Mouse (Mus musculus): ENCODE results near the gene Lingo1. TPM values are rescaled to one million over a fixed set of nuclear protein-coding genes. Genes with fewer than 3 reads are reported as not detected.

The Lingo1 gene
- total RNA-seq, 4 experiments from 2014 or later: 330 to 366 (median 356) TPM

DNA sequence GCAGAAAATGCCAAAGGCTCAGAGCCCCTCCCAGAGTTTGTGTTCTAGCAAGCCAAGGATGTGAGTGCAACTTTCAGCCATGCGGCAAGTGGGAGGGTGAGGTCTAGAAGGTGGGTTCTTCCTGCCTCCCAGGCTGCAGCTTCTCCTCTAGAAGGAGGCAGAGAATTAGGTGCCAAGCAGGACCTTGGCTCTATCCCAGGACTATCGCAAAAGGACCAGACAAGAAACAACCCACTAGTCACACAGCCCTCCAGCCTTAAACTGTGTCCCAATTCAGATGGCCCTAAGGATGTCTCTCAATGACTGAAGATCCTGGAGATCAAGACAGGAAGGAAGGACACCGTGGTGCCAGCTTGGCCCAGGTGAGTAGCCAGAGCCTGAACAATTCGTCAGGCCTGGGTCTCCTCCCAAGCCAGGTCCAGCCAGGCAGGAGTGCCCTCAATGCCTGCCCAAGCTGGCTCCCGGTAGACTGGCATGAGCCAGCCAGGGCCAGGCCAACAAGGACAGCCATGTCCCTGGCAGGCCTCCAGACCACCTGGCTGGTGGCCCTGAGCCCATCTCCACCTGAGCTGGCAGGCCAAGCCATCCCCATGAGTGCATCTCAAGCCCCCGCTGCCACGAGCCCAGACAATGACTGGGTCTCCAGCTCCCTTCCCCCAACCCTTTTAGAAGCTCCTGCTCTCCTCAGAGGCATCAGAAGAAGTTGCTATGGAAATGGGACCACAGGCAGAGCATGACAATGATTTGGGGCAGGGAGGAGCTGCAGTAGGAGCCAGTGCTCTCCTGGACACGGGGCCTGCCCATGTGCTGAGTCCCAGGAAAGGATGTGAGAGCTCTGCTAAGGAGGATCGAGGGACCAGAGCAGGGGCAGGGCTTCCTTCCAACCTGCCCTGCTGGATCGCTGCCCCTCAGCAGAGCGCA, 19.1 kb downstream of the Lingo1 start:
- peak in 1 of 2 experiments; percentile 63 for DNase-seq (ENCODE audit: low spot score in 2 of 2)

DNA sequence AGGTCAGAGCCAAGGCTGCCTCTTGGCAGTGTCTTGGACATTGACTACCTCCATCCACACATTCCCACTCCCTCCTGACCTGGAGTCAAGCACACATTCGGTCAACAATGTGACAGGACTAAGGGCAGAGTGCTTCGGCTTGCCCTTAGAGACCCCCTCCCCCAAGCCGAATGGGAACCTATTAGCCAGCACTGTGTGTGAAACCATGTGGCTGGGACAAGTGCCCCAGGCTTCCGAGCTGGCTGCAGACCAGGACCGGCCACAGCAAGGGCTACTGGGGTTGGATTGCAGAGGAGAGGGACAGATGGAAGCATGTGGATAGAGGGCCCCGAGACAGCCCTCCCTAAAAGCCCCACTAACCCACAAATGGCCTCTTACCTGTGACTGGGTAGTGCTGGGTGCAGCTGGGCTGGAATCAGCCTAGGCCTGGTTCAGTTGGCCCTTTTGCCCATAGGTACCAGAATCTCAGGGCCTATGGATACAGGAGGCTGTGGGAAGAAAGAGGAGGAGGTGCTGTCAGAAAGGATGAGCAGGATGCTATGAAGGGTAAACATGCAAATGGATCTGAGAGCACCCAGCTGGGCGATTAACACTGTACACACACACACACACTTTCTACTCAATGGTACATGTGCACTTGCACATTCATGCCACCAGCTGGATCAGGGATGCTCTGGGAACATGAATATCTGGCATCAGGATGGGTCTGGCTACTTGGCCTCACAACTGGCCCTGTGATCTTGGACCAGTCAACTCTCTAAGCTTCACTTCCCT, 20.9 kb downstream of the Lingo1 start:
- no peak for DNase-seq (ENCODE audit: low spot score in 2 of 2)

DNA sequence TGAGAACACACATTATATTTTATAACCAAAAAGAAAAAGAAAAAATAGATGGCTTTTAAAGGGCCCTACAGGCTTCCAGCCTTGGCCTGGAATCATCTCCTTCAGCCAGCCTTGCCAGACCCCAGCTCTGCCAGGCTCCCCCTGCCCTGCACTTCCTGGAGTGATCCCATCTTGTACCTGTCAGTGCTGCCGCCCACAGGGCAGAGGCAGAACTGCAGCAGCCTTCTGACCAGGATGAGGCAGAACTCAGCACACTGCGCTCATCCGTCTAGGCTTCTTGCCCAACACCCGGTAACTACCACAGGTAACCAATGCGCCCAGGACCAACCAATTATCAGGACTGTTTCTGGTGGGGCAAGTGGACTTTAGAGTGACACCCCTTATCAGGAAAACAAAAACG, 22.0 kb downstream of the Lingo1 start:
- DNase-seq (ENCODE audit: low spot score in 2 of 2): peak in 1 of 2 experiments; percentile 34

DNA sequence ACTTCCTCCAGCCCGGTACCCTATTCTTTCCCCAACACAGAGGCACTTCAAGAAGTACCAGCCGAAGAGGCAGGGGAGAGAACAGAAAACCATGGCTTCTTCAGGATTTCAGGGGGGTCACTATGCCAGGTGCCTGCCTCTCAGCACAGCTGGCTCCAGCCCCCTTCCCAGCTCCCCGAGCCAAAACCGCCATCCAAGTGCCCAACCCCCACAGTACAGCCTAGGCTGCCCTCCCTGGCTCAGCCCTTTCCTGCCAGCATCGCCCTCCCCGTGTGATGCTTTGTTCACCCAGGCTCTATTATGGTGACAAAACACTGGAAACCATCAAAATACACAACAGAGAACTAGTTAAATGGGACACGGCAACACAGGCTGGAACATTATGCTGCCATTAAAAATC, 22.6 kb downstream of the Lingo1 start:
- DNase-seq (ENCODE audit: low spot score in 2 of 2): no peak

DNA sequence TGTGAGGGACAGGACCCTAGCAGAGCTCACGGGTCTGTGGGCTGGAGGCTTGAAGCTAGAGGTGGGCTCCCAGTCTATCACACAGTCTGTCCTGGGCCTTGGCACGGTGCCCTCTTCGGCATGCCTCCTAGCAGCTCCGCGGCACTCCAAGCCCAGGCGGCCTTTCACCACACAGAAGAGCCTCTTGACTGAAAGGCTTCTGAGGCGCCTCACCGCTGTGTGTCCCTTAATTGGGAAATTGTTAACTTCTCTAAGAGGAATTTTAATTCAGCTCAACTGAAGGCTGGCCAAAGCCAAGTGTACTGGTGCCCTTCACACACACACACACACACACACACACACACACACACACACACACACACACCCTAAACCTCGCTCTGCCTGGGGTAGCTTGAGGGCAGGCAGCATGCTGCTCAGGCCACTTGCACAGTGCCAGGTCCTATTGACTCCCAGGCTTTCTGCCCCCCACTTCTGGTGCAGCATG, 28.6 kb downstream of the Lingo1 start:
- DNase-seq (ENCODE audit: low spot score in 2 of 2): no peak

DNA sequence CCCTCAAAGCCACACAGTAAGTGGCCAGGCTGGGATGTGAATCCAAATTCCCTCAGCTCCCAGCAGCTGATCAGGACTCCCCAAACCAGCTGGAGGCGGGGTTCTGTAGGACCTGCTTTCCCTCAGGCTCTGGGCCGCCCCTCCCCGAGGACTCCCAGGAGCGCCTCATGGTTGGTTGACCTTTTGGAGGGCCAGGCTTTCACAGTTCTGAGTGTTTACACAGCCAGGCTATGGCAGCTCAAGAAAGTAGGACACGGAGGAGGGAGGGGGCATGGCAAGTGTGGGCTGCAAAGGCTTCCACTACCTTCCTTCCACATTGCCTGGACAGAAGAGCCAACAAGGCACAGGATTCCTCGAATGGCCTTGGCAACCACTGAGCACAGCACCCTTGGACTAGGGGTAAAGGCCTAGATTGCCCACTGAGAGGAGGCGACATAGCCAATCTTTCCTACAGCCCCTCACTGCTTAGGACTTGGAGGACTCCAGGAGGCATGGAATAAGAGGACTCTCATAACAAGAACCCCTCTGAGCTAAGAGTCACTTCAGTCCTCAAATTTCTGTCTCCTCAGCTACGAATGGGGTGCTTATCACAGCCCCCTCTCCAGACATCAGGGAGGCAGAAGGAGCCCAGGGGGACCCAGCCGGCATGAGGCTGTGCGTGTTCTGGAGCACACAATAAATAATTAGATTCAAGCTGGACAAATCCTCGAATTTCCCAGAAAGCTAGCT, 29.5 kb downstream of the Lingo1 start:
- DNase-seq (ENCODE audit: low spot score in 2 of 2): no peak

DNA sequence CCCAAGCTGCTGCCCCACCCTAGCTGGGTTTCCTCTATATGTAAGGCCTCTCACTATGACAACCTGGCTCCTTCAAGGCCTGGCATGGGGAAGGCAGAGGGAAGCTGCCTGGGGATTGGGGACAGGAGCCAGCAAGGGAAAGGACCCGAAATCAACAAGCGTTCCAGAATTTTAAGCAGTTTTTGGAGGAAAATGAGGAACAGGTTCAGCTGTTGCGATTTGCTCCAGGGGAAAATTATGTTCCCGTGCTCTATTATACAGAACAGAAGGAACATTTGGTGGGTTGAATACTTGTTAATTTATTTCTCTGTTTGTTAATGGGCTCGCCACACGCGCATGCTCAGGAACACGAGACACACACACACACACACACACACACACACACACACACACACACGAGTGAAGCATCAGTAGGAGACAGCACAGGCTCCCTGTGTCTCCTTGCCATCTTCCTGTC, 34.1 kb downstream of the Lingo1 start:
- DNase-seq (ENCODE audit: low spot score in 2 of 2): no peak

DNA sequence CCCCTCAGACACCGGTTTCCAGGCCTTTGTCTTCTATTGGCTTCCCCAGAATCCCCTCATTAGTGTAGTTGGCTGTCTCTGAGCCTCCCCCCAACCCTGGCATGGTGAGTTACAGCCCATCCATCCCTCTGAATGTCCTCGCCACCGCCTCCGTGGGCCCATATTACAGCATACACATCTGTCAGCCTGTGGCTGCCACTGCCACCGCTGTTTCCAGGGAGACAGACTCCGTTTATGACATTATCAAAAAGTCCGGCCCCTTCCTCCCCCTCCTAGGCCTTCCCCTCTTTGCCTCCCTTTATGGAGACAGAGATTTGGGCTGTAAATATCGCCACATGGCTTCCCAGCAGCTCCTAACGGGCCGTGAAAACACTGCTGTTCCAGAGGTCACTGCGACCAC, 38.5 kb downstream of the Lingo1 start:
- DNase-seq (ENCODE audit: low spot score in 2 of 2): no peak

DNA sequence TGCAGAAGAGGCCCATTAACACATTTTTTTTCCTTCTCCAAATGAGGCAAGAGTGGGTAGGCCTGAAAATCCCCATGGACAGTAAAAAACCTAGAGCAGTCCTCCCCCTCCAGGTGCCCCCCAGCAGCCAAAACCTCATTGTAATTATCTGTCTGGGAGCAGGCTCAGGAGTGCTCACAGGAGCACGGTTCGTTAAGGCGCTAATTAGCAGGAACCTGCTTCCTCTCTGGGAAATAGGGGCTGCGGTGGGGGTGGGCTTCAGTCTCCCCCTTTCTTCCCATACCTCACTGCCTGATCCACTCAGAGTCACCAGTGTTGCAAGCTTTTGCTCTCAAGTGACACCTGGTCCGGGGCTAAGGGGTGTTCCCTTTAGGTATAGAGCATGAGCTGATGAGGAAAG, 41.1 kb downstream of the Lingo1 start:
- no peak for DNase-seq (ENCODE audit: low spot score in 2 of 2)

DNA sequence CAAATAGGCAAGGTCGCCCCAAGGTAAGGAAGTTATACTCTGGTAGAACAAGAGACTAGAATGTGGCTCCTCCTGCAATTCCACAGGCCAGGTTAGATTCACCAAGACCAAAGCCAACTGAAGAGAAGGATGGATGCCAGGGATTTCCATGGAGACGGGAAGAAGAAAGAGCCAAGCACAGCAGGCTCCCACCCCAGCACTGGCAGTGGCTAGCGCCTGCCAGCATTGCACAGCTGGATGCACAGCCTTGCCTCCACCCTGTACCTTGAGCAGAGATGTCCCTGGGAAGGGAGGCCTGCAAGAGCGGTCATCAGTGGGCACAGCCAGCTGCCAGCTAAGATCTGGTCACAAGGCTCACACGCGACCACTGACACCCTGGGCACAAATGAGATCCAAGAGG, 42.9 kb downstream of the Lingo1 start:
- DNase-seq (ENCODE audit: low spot score in 2 of 2): no peak

DNA sequence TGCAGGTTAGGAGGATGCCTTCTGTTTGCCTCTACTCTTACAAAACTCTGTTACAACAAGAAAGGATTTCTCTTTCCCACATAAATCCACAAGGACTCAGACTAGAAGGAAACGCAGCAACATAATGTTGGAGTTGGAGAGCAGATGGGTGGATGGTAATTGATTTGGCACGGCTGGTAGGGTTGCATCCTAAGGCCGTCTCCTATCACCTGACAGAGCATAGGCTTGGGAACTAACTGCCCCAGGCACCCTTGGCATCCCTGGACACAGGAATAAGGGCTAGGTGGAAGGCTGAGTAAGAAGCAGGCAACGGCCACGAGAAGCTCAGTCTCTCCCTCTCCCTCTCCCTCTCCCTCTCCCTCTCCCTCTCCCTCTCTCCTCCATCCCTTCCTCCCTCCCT, 48.2 kb downstream of the Lingo1 start:
- DNase-seq (ENCODE audit: low spot score in 2 of 2): no peak

DNA sequence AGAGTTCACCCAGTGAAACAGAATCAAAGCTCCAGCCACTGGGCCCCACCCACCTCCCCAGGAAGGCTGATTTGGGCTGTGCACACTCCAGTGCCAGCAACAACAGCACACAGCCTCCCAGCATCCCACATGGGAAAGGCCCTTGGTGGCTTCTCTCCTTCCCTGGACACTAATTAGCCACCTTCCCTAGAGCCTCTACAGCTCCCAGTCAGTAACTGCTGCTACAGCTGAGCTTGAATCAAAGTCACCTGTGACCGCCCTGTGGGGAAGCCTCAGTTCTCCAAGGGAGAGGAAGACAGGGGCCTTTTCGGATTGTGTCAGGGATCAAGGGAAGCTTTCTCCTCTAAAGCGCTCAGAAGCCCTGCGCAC, 49.4 kb downstream of the Lingo1 start:
- no peak for DNase-seq (ENCODE audit: low spot score in 2 of 2)

DNA sequence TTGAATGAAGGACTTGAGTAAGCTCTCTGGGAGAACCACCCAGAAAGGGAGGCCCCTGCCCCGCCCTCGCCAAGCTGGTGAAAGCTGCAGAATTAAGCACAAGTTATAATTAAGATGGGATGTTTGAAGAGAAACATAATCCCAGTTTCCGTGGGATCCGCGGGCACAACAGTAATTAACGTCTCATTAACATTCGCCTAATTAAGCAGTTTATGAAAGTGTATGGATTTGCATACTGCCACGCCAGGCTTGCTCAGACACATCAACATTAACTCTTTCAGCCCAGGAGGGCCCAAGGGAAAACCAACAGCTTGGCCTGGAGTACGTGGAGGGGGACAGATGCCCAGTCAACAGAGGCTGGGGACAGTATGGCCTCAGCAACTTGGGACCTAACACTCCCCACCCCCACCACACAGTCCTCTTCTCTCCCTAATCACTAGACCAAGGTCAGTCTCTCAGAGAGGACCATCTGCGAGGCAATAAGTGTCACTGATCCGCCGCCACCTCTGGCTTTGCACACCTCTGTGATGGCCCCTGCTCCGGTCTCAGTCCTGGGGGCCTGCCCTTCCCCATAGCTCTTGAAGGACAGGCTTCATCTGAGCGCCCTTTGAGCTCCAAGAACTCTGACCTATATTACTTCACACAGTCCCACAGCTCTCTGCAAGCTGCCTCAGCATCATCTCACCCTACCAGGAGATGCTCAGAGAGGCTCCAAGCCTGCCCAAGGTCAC, 49.9 kb downstream of the Lingo1 start:
- DNase-seq (ENCODE audit: low spot score in 2 of 2): no peak

DNA sequence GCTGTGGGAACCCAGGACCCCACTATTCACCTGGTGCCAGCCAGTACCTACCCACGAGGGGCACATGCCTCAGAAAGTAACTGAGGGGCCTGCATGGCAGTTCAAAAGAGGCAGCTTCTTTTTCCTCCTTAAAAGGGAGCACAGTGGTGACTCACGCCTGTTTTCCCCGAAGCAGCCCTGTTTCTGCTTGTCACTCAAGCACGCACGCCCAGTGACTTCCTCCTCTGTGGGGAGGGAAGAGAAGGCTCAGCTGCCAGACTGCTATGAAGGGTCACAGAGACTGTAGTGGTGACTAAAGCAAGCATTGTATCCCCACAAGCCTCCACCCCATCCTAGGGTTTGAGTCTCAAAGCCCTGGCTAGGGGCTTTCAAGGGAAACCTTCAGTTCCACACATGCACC, 51.9 kb downstream of the Lingo1 start:
- DNase-seq (ENCODE audit: low spot score in 2 of 2): no peak

DNA sequence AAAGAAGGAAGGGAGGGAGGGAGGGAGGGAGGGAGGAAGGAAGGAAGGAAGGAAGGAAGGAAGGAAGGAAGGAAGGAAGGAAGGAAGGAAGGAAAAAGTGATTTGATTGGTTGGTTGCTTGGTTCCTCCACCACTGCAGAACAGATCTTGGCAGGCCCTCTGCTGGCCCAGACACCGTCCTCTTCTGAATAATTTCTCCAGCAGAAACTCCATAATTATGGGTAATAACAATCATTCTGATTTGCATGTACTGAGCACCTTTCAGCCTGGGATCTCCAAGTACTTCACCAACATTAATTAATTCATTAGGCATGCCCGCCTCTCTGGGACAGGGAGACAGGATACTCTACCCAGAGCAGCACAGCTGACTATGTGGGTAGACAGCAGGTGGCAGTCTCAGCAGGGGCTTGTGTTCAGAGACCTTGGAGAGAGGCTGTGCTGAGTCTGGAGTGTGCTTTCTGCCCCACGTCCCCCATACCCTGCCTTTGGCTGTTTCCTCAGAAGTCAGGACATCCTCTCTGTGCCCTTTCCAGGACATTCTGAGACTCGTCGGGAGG, 57.0 kb downstream of the Lingo1 start:
- DNase-seq (ENCODE audit: low spot score in 2 of 2): no peak

DNA sequence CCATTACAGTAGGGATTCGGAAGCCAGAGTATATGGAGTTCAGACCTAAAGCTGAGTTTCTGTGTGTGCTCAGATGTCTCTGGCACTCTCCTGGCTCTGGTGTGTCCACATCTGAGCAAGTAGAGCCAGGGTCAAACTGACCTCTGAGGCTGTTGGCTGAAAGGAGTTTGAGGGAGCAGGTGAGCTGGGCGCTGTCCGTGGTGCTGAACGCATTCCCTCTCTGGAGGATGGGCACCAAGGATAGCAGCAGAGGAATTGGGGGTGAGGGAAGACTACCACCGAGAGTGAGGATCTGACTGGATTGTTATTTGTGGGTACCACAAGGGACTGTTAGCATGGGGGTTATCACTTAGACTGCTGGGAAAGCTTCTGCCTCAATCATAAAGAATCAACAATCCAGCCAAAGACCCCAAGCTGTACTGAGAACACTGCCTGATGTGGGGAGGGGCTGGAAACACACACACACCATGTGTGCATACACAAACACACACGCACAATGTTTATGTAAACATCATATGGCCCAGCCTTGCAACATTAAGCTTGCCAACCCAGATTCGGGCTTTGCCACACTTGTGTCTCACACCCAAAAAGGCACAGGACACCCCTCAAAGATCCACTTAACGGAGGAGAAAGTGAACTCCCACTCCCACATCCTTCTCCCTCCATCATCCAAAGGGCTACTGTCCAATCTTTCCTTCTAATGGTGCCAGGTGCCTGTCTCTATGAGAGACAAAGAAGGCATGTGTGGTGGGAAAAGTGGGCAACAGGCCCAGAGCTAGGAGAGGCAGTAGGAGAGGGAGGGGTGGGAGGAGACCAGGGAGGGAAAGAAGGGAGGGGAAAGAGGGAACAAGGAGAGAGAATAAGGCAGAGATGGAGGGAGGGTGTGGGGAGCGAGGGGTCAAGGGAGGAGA, 57.8 kb downstream of the Lingo1 start:
- no peak for DNase-seq (ENCODE audit: low spot score in 2 of 2)

DNA sequence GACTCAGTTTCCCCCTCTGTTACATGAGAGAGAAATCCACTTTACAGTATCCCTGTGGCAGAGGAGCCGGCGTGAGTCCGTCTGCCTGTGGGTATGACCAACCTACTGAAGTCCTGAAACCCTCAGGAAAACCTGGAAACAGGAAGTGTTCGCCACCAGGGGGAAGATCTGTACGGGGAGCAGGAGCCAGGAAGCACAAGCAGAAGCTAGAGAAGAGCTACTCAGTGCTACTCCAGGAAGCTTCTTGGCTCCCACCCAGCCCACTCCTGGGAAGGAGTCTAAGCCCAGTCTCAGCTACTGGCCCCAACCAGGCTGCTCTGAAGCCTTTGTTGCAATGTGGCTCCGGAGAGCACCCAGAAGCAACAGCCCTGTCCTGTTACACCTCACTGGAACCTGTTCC, 61.9 kb downstream of the Lingo1 start:
- no peak for DNase-seq (ENCODE audit: low spot score in 2 of 2)

DNA sequence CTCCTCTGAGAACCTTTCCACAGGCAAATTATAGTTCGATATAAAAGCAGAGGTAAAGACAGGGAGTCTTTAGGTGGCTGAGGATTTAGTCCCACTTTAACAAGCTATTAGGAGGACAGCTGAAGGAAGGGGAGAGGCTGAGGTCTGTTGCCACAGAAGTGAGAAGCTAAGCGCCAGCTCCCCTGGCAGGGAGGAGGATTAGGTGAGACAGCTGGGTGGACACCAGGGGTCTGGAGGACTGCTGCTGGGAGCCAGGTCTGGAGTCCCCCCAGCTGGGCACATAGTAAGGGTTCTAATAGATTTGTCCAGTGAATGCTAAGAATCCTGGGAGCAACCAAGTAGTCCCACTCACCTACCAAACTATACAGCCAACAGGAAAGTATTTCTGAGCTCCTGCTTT, 65.3 kb downstream of the Lingo1 start:
- no peak for DNase-seq (ENCODE audit: low spot score in 2 of 2)

DNA sequence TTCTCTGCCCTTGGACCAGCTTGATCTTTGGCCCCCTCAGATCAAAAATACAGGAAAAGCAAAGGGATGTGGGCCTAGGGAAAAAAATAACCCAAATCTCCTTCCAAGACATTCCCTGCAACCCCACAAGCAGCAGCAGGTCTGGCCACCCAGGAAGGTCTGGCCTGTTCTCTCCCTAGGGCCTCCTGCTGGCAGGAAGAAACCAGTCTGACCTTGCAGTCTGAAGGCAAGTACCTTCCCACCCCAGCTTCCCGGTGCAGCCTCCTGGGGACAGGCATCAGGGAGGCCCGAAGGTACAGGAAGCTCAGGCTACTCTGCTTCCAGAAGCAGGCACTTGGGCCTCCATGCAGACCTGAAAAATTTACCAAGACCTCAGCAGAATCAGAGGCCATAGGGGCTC, 67.1 kb downstream of the Lingo1 start:
- no peak for DNase-seq (ENCODE audit: low spot score in 2 of 2)

All from left cerebral cortex, adult 8-10 months (tissue).